Mouse (Mus musculus) ES-E14 (cell line): ENCODE data around the gene Tgfbrap1.

ENCODE experiments used
- CHD2 ChIP-seq: IDR thresholded peaks from 2 replicates; pipeline ENCODE4 v1.6.1; 2014; ENCODE audit warnings: mild to moderate bottlenecking, low read depth, low read length, inconsistent platforms
- HCFC1 ChIP-seq: IDR thresholded peaks from 2 replicates; pipeline ENCODE4 v1.6.1; 2012; ENCODE audit warnings: low read length, inconsistent platforms, borderline replicate concordance; ENCODE audit not compliant: insufficient read depth
- MAFK ChIP-seq: IDR thresholded peaks from 2 replicates; pipeline ENCODE4 v1.6.1; 2014; ENCODE audit warnings: mild to moderate bottlenecking, low read depth, low read length, inconsistent platforms; ENCODE audit not compliant: insufficient read depth
- ZNF384 ChIP-seq: IDR thresholded peaks from 2 replicates; pipeline ENCODE4 v1.6.1; 2012; ENCODE audit warnings: low read depth, low read length, inconsistent platforms

DNA sequence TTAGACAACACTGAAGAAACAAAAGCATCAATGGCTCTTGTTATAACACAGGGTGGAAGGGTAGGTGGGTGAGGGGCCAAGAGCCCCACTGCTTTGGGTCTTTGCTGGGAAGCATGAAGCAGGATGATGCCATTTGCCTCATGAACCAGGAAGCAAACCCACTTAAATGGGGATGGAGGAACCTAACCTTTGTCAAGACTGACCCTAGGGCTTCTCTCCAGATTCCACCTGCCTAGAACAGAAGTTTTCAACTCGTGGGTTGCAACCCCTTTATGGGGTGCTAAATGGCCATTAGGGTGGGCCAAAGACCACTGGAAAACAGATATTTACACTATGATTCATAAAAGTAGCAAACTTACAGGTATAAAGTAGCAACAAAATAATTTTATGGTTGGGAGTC, 25.9 kb downstream of the Tgfbrap1 start:
- TF ChIP-seq MAFK (no peak), HCFC1 (no peak), ZNF384 (no peak), CHD2 (no peak)
